Mouse (Mus musculus) liver, embryonic 14.5 days (tissue): Measurements from ENCODE around the gene Ifi27l2a.

Source experiments
- CTCF ChIP-seq: IDR thresholded peaks from 2 replicates; pipeline ENCODE4 v1.5.1; 2016; ENCODE audit warnings: antibody characterized with exemption, low read depth, control low read depth
- EP300 ChIP-seq: IDR thresholded peaks from 2 replicates; pipeline ENCODE4 v1.6.1; 2016; ENCODE audit warnings: antibody characterized with exemption, low read depth

DNA sequence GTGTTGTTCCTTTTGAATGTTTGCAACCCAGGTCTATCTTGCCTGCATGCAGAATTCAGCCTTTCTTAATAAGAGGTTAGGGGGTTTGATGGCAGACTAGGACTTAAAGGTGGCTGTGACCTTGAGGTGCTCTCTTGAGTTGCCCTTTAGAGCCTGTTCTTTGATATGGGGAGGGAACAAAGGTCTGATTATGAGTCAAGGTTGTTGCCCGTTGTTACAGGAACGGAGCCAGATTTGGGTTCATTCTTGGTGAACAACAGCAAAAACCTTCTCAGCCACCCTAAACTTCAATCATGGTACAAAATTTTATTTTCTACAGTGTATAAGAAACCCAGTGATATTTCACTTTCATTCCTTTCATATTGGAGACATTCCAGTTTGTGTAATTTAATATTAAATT, 10.1 kb downstream of the Ifi27l2a start:
- no peak for TF ChIP-seq CTCF
- no peak for TF ChIP-seq EP300
